Mouse (Mus musculus): ENCODE measurements at regions not wholly inside any gene's neighbourhood (a gene's known extent, or its start where the extent isn't known, plus 50 kb on each side); places are given as distances from the start of the nearest gene placed in this dataset.

- Histone ChIP-seq H3K27ac (ENCODE audit: low read depth, low read length) (no peak overlapping the region), H3K4me3 (ENCODE audit: low read depth, low read length) (no peak overlapping the region), H3K9ac (ENCODE audit: low read depth, low read length) (no peak overlapping the region), H3K36me3 (ENCODE audit: control insufficient read depth, insufficient read depth, low read length) (no peaks in the 10 kb centered on the region), H3K4me2 (replicated peaks; ENCODE audit: low read depth, low read length) (no peak overlapping the region), H3K9me3 (ENCODE audit: control insufficient read depth, low read length) (no peaks in the 10 kb centered on the region), H3K27me3 (ENCODE audit: control insufficient read depth, insufficient read depth, low read length) (no peaks in the 10 kb centered on the region), H3K4me1 (replicated peaks; ENCODE audit: control insufficient read depth, insufficient read depth, low read length) (no peaks in the 10 kb centered on the region)
- no peak for DNase-seq (ENCODE audit: low spot score)
- ATAC-seq (ENCODE audit: low FRiP score): no peak
- WGBS: 82% methylated on average over 4 of the region's 4 CpGs
These were observed 2490.9 kb upstream of the 5930422O12Rik start for GRCm38 (mm10) chr8:30937449-30938075.

- Histone ChIP-seq H3K4me3 (ENCODE audit: low read depth, low read length) (no peak overlapping the region), H3K4me2 (replicated peaks; ENCODE audit: low read depth, low read length) (no peak overlapping the region), H3K9ac (ENCODE audit: low read depth, low read length) (no peak overlapping the region), H3K27ac (ENCODE audit: low read depth, low read length) (no peak overlapping the region), H3K9me3 (ENCODE audit: control insufficient read depth, low read length) (no peaks in the 10 kb centered on the region), H3K36me3 (ENCODE audit: control insufficient read depth, insufficient read depth, low read length) (no peaks in the 10 kb centered on the region), H3K27me3 (ENCODE audit: control insufficient read depth, insufficient read depth, low read length) (no peaks in the 10 kb centered on the region), H3K4me1 (replicated peaks; ENCODE audit: control insufficient read depth, insufficient read depth, low read length) (no peaks in the 10 kb centered on the region)
- 59% methylated on average over 4 of the region's 4 CpGs for WGBS
- no peak for ATAC-seq (ENCODE audit: low FRiP score)
- no peak for DNase-seq (ENCODE audit: low spot score)
These were observed 2487.6 kb upstream of the 5930422O12Rik start for GRCm38 (mm10) chr8:30940901-30941300.

GRCm38 (mm10) chr8:30941511-30942175 lies 2486.9 kb upstream of the 5930422O12Rik start:
- H3K4me1 ChIP-seq (replicated peaks; ENCODE audit: control insufficient read depth, insufficient read depth, low read length): no peaks in the 10 kb centered on the region
- DNase-seq (ENCODE audit: low spot score) (no peak), ATAC-seq (ENCODE audit: low FRiP score) (no peak)
- no peaks in the 10 kb centered on the region for H3K36me3 ChIP-seq (ENCODE audit: control insufficient read depth, insufficient read depth, low read length)
- H3K9ac ChIP-seq (ENCODE audit: low read depth, low read length): no peak overlapping the region
- H3K4me3 ChIP-seq (ENCODE audit: low read depth, low read length): no peak overlapping the region
- WGBS: 79% methylated on average over 11 of the region's 11 CpGs
- no peak overlapping the region for H3K4me2 ChIP-seq (replicated peaks; ENCODE audit: low read depth, low read length)
- no peaks in the 10 kb centered on the region for H3K9me3 ChIP-seq (ENCODE audit: control insufficient read depth, low read length)
- no peaks in the 10 kb centered on the region for H3K27me3 ChIP-seq (ENCODE audit: control insufficient read depth, insufficient read depth, low read length)
- H3K27ac ChIP-seq (ENCODE audit: low read depth, low read length): no peak overlapping the region

- H3K4me1 ChIP-seq (replicated peaks; ENCODE audit: control insufficient read depth, insufficient read depth, low read length): no peaks in the 10 kb centered on the region
- no peak overlapping the region for H3K9ac ChIP-seq (ENCODE audit: low read depth, low read length)
- no peak overlapping the region for H3K4me2 ChIP-seq (replicated peaks; ENCODE audit: low read depth, low read length)
- DNase-seq (ENCODE audit: low spot score) (no peak), ATAC-seq (ENCODE audit: low FRiP score) (no peak)
- no peak overlapping the region for H3K27ac ChIP-seq (ENCODE audit: low read depth, low read length)
- H3K4me3 ChIP-seq (ENCODE audit: low read depth, low read length): no peak overlapping the region
- no peaks in the 10 kb centered on the region for H3K9me3 ChIP-seq (ENCODE audit: control insufficient read depth, low read length)
- WGBS: 70% methylated on average over 10 of the region's 10 CpGs
- no peaks in the 10 kb centered on the region for H3K36me3 ChIP-seq (ENCODE audit: control insufficient read depth, insufficient read depth, low read length)
- no peaks in the 10 kb centered on the region for H3K27me3 ChIP-seq (ENCODE audit: control insufficient read depth, insufficient read depth, low read length)
These were observed 2482.1 kb upstream of the 5930422O12Rik start for GRCm38 (mm10) chr8:30946154-30947065.

- H3K4me1 ChIP-seq (replicated peaks; ENCODE audit: control insufficient read depth, insufficient read depth, low read length): no peaks in the 10 kb centered on the region
- H3K27ac ChIP-seq (ENCODE audit: low read depth, low read length): no peak overlapping the region
- no peaks in the 10 kb centered on the region for H3K36me3 ChIP-seq (ENCODE audit: control insufficient read depth, insufficient read depth, low read length)
- H3K4me2 ChIP-seq (replicated peaks; ENCODE audit: low read depth, low read length): no peak overlapping the region
- no peak overlapping the region for H3K4me3 ChIP-seq (ENCODE audit: low read depth, low read length)
- H3K27me3 ChIP-seq (ENCODE audit: control insufficient read depth, insufficient read depth, low read length): no peaks in the 10 kb centered on the region
- H3K9ac ChIP-seq (ENCODE audit: low read depth, low read length): no peak overlapping the region
- no peak for ATAC-seq (ENCODE audit: low FRiP score)
- H3K9me3 ChIP-seq (ENCODE audit: control insufficient read depth, low read length): no peaks in the 10 kb centered on the region
- no peak for DNase-seq (ENCODE audit: low spot score)
These were observed 2475.7 kb upstream of the 5930422O12Rik start for GRCm38 (mm10) chr8:30952818-30953217.

- no peaks in the 10 kb centered on the region for H3K27me3 ChIP-seq (ENCODE audit: control insufficient read depth, insufficient read depth, low read length)
- 0 out of 2 replicates have a peak overlapping the region, but pooled peaks have one; percentile 8 for H3K4me3 ChIP-seq (ENCODE audit: low read depth, low read length)
- no peak overlapping the region for H3K27ac ChIP-seq (ENCODE audit: low read depth, low read length)
- ATAC-seq (ENCODE audit: low FRiP score) (peak; percentile 25; the same call in 1 of the 2 replicates), DNase-seq (ENCODE audit: low spot score) (peak; percentile 22)
- H3K36me3 ChIP-seq (ENCODE audit: control insufficient read depth, insufficient read depth, low read length): no peaks in the 10 kb centered on the region
- no peaks in the 10 kb centered on the region for H3K9me3 ChIP-seq (ENCODE audit: control insufficient read depth, low read length)
- WGBS: 38% methylated on average over 17 of the region's 17 CpGs
- H3K4me1 ChIP-seq (replicated peaks; ENCODE audit: control insufficient read depth, insufficient read depth, low read length): no peaks in the 10 kb centered on the region
- no peak overlapping the region for H3K9ac ChIP-seq (ENCODE audit: low read depth, low read length)
- peak overlapping the region; percentile 34; the same call in 1 of the 2 replicates for H3K4me2 ChIP-seq (replicated peaks; ENCODE audit: low read depth, low read length)
These were observed 2468.9 kb upstream of the 5930422O12Rik start for GRCm38 (mm10) chr8:30959436-30960180.

- H3K27ac ChIP-seq (ENCODE audit: low read depth, low read length): no peak overlapping the region
- 71% methylated on average over 8 of the region's 8 CpGs for WGBS
- H3K27me3 ChIP-seq (ENCODE audit: control insufficient read depth, insufficient read depth, low read length): no peaks in the 10 kb centered on the region
- no peak overlapping the region for H3K4me2 ChIP-seq (replicated peaks; ENCODE audit: low read depth, low read length)
- no peaks in the 10 kb centered on the region for H3K4me1 ChIP-seq (replicated peaks; ENCODE audit: control insufficient read depth, insufficient read depth, low read length)
- no peak overlapping the region for H3K4me3 ChIP-seq (ENCODE audit: low read depth, low read length)
- no peaks in the 10 kb centered on the region for H3K36me3 ChIP-seq (ENCODE audit: control insufficient read depth, insufficient read depth, low read length)
- ATAC-seq (ENCODE audit: low FRiP score) (no peak), DNase-seq (ENCODE audit: low spot score) (no peak)
- no peaks in the 10 kb centered on the region for H3K9me3 ChIP-seq (ENCODE audit: control insufficient read depth, low read length)
- no peak overlapping the region for H3K9ac ChIP-seq (ENCODE audit: low read depth, low read length)
These were observed 2468.0 kb upstream of the 5930422O12Rik start for GRCm38 (mm10) chr8:30960486-30960885.

GRCm38 (mm10) chr8:30962207-30962606 lies 2466.3 kb upstream of the 5930422O12Rik start:
- Histone ChIP-seq H3K27ac (ENCODE audit: low read depth, low read length) (no peak overlapping the region), H3K4me2 (replicated peaks; ENCODE audit: low read depth, low read length) (no peak overlapping the region), H3K4me1 (replicated peaks; ENCODE audit: control insufficient read depth, insufficient read depth, low read length) (no peaks in the 10 kb centered on the region), H3K27me3 (ENCODE audit: control insufficient read depth, insufficient read depth, low read length) (no peaks in the 10 kb centered on the region), H3K9ac (ENCODE audit: low read depth, low read length) (no peak overlapping the region), H3K4me3 (ENCODE audit: low read depth, low read length) (no peak overlapping the region), H3K9me3 (ENCODE audit: control insufficient read depth, low read length) (no peaks in the 10 kb centered on the region), H3K36me3 (ENCODE audit: control insufficient read depth, insufficient read depth, low read length) (no peaks in the 10 kb centered on the region)
- ATAC-seq (ENCODE audit: low FRiP score): peak; percentile 45; the same call in 1 of the 2 replicates
- WGBS: 65% methylated on average over 3 of the region's 3 CpGs
- no peak for DNase-seq (ENCODE audit: low spot score)
